Mouse (Mus musculus) embryonic facial prominence, embryonic 11.5 days (tissue): ENCODE results near the gene Olfr1330. TPM values are rescaled to one million over a fixed set of nuclear protein-coding genes. Genes with fewer than 3 reads are reported as not detected.
"Not testable (repeated sequence)": the region's sequence is repeated elsewhere in the genome, so short reads cannot be mapped to it uniquely, and the experiment has no call there.

Source experiments
- ATAC-seq: fragments of 200-750 bp; cut with Nextera tagmentation; replicated peaks from 2 replicates; pipeline ENCODE4 v1.8.0; 2017; ENCODE audit warnings: low read depth; ENCODE audit not compliant: insufficient number of reproducible peaks, low FRiP score, low TSS enrichment
- DNase-seq: peaks from one replicate; pipeline ENCODE4 v3.0.0-alpha.2; 2015; ENCODE audit warnings: low spot score
- H3K27ac ChIP-seq: fragments of 300-500 bp; sonication (generic); replicated peaks from 2 replicates; pipeline ENCODE4 v1.5.1; 2014; ENCODE audit warnings: mild to moderate bottlenecking, low read depth, low read length, control low read depth
- H3K27me3 ChIP-seq: fragments of 300-500 bp; sonication (generic); 2 replicates; pipeline ENCODE4 v1.6.1; 2014; ENCODE audit warnings: mild to moderate bottlenecking, low read length, moderate library complexity, mixed read lengths; ENCODE audit not compliant: control insufficient read depth, insufficient read depth
- H3K36me3 ChIP-seq: fragments of 300-500 bp; sonication (generic); replicated peaks from 2 replicates; pipeline ENCODE4 v1.6.1; 2014; ENCODE audit warnings: low read depth, mild to moderate bottlenecking, low read length, moderate library complexity, mixed read lengths; ENCODE audit not compliant: control insufficient read depth, insufficient read depth
- H3K4me1 ChIP-seq: fragments of 300-500 bp; sonication (generic); 2 replicates; pipeline ENCODE4 v1.6.1; 2014; ENCODE audit warnings: low read length, mixed read lengths; ENCODE audit not compliant: control insufficient read depth, insufficient read depth
- H3K4me2 ChIP-seq: fragments of 300-500 bp; sonication (generic); 2 replicates; pipeline ENCODE4 v1.6.1; 2014; ENCODE audit warnings: low read depth, mild to moderate bottlenecking, control low read depth, low read length, moderate library complexity
- H3K4me3 ChIP-seq: fragments of 300-500 bp; sonication (generic); 2 replicates; pipeline ENCODE4 v1.5.1; 2014; ENCODE audit warnings: low read depth, low read length, control low read depth
- H3K9ac ChIP-seq: fragments of 300-500 bp; sonication (generic); replicated peaks from 2 replicates; pipeline ENCODE4 v1.6.1; 2014; ENCODE audit warnings: mild to moderate bottlenecking, control low read depth, low read length
- H3K9me3 ChIP-seq: fragments of 300-500 bp; sonication (generic); replicated peaks from 2 replicates; pipeline ENCODE4 v1.6.1; 2016; ENCODE audit warnings: mild to moderate bottlenecking, low read length, inconsistent platforms, mixed read lengths; ENCODE audit not compliant: control insufficient read depth
- WGBS: fragments of 180-500 bp; shearing (Covaris S2); extraction: QIAGEN DNeasy Blood & Tissue Kit; methylation state at CpG from one replicate; pipeline ENCODE4 v1.1.7; 2014; 5-methylcytosine and 5-hydroxymethylcytosine counted together
- polyA plus RNA-seq: library from polyadenylated mRNA; unstranded; fragments of >200 nt; fragmentation: Nextera tagmentation; extraction: Ambion mirVana; gene quantifications from 2 replicates; pipeline ENCODE4 v1.2.1, GENCODE M21; 2014

The Olfr1330 gene
- polyA plus RNA-seq = not detected in 2 replicates

- Histone ChIP-seq H3K4me3 (no peak within 1 kb of the TSS), H3K27ac (no peak within 1 kb of the TSS), H3K9me3 (no peaks in the 10 kb centered on the region), H3K27me3 (no peaks in the 10 kb centered on the region), H3K4me1 (no peaks in the 10 kb centered on the region), H3K36me3 (no peaks in the 10 kb centered on the region), H3K4me2 (no peak within 1 kb of the TSS), H3K9ac (no peak within 1 kb of the TSS)
- ATAC-seq (no peak), DNase-seq (no peak)
- 63% methylated on average over 1 of the region's 1 CpGs for WGBS
These were observed at the start of gene Olfr1330 for GRCm38 (mm10) chr4:118888297-118888696. TSS of gene Olfr1330 (plus strand) at chr4:118888597.

GRCm38 (mm10) chr4:118861791-118862190, 26.6 kb upstream of the Olfr1330 start:
- ATAC-seq = no peak
- H3K9ac ChIP-seq = no peak overlapping the region
- no peak overlapping the region for H3K27ac ChIP-seq
- no peaks in the 10 kb centered on the region for H3K4me1 ChIP-seq
- no peaks in the 10 kb centered on the region for H3K27me3 ChIP-seq
- no peak overlapping the region for H3K4me2 ChIP-seq
- no peak for DNase-seq
- H3K9me3 ChIP-seq = no peaks in the 10 kb centered on the region
- 88% methylated on average over 1 of the region's 1 CpGs for WGBS
- H3K36me3 ChIP-seq = no peaks in the 10 kb centered on the region
- no peak overlapping the region for H3K4me3 ChIP-seq

- ATAC-seq = no peak
- no peak for DNase-seq
- 41% methylated on average over 4 of the region's 4 CpGs for WGBS
- Histone ChIP-seq H3K27ac (no peak overlapping the region), H3K4me3 (no peak overlapping the region), H3K36me3 (no peaks in the 10 kb centered on the region), H3K9me3 (no peaks in the 10 kb centered on the region), H3K4me1 (no peaks in the 10 kb centered on the region), H3K4me2 (no peak overlapping the region), H3K27me3 (no peaks in the 10 kb centered on the region), H3K9ac (no peak overlapping the region)
These were observed 25.7 kb upstream of the Olfr1330 start for GRCm38 (mm10) chr4:118862704-118863103.

GRCm38 (mm10) chr4:118864349-118864748, 24.0 kb upstream of the Olfr1330 start, which contains the start of gene Olfr1331:
TSS of gene Olfr1331 (plus strand) at chr4:118864649.
- ATAC-seq = no peak
- Histone ChIP-seq H3K9me3 (no peaks in the 10 kb centered on the region), H3K27me3 (no peaks in the 10 kb centered on the region), H3K4me2 (no peak within 1 kb of the TSS), H3K27ac (no peak within 1 kb of the TSS), H3K36me3 (no peaks in the 10 kb centered on the region), H3K4me1 (no peaks in the 10 kb centered on the region), H3K4me3 (no peak within 1 kb of the TSS), H3K9ac (no peak within 1 kb of the TSS)
- DNase-seq = no peak
- 88% methylated on average over 1 of the region's 1 CpGs for WGBS

- no peak overlapping the region for H3K9ac ChIP-seq
- ATAC-seq = no peak
- H3K4me3 ChIP-seq = no peak overlapping the region
- no peaks in the 10 kb centered on the region for H3K4me1 ChIP-seq
- no peaks in the 10 kb centered on the region for H3K9me3 ChIP-seq
- H3K27me3 ChIP-seq = no peaks in the 10 kb centered on the region
- no peak overlapping the region for H3K4me2 ChIP-seq
- H3K36me3 ChIP-seq = no peaks in the 10 kb centered on the region
- no peak overlapping the region for H3K27ac ChIP-seq
- no peak for DNase-seq
These were observed 20.8 kb upstream of the Olfr1330 start for GRCm38 (mm10) chr4:118867566-118867965.

- 74% methylated on average over 2 of the region's 2 CpGs for WGBS
- Histone ChIP-seq H3K27me3 (no peaks in the 10 kb centered on the region), H3K4me2 (no peak overlapping the region), H3K4me3 (no peak overlapping the region), H3K36me3 (no peaks in the 10 kb centered on the region), H3K9me3 (no peaks in the 10 kb centered on the region), H3K4me1 (no peaks in the 10 kb centered on the region), H3K9ac (no peak overlapping the region), H3K27ac (no peak overlapping the region)
- DNase-seq (no peak), ATAC-seq (no peak)
These were observed 13.6 kb downstream of the Olfr1330 start for GRCm38 (mm10) chr4:118901981-118902380.

- H3K4me1 ChIP-seq, DNase-seq, H3K36me3 ChIP-seq, H3K9ac ChIP-seq, H3K27me3 ChIP-seq, H3K27ac ChIP-seq, ATAC-seq, H3K4me2 ChIP-seq, H3K4me3 ChIP-seq, H3K9me3 ChIP-seq: not testable (repeated sequence)
- 52% methylated on average over 2 of the region's 2 CpGs for WGBS
These were observed 29.0 kb downstream of the Olfr1330 start, which contains the start of gene Olfr1329 for GRCm38 (mm10) chr4:118917365-118917764. TSS of gene Olfr1329 (minus strand) at chr4:118917465.

GRCm38 (mm10) chr4:118931326-118931725, 42.9 kb downstream of the Olfr1330 start:
- not testable (repeated sequence) for H3K9me3 ChIP-seq, H3K4me2 ChIP-seq, DNase-seq, H3K9ac ChIP-seq, ATAC-seq, H3K4me1 ChIP-seq, H3K27ac ChIP-seq, H3K27me3 ChIP-seq, H3K36me3 ChIP-seq, H3K4me3 ChIP-seq
- 83% methylated on average over 3 of the region's 3 CpGs for WGBS
